Mouse (Mus musculus) lung, postnatal 0 days (tissue): Measurements from ENCODE around the gene Lipc.

Experiments
- CTCF ChIP-seq: IDR thresholded peaks from 2 replicates; pipeline ENCODE4 v1.5.1; 2016; ENCODE audit warnings: antibody characterized with exemption, mild to moderate bottlenecking
- EP300 ChIP-seq: IDR thresholded peaks from 2 replicates; pipeline ENCODE4 v1.6.1; 2016; ENCODE audit warnings: antibody characterized with exemption, mild to moderate bottlenecking, control low read depth

DNA sequence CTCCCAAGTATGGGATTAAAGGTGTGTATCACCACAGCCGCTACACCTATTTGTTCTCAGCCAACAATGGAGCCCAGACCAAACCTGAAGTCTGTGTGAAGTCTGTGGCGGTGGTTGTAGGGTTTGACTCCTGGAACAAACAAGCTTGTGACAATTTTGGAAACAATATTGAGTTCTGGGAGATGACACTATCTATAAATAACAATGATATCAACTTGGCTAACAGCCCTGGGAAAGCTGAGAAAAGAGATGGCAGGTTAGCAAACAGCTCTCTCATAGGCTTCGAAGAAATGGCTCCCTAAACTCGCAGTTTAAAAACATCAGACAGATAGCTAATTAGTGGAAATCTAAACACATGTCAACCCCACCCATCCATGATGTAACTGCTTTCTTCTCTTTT, 13.0 kb upstream of the Lipc start:
- no peak for TF ChIP-seq CTCF
- no peak for TF ChIP-seq EP300
